Mouse (Mus musculus): ENCODE measurements at regions not wholly inside any gene's neighbourhood (a gene's known extent, or its start where the extent isn't known, plus 50 kb on each side); places are given as distances from the start of the nearest gene placed in this dataset.
A peak's percentile ranks its signal among the peaks of the same experiment; 100 is the strongest.

- Histone ChIP-seq H3K4me1 (no peaks in the 10 kb centered on the region), H3K9me3 (no peaks in the 10 kb centered on the region), H3K36me3 (no peaks in the 10 kb centered on the region), H3K4me3 (no peak overlapping the region), H3K27ac (no peak overlapping the region), H3K27me3 (ENCODE audit: insufficient read depth, poor library complexity, severe bottlenecking) (no peaks in the 10 kb centered on the region)
- DNase-seq (ENCODE audit: low spot score), result no peak
- WGBS, result 67% methylated on average over 1 of the region's 1 CpGs
Measured at GRCm38 (mm10) chr2:139071690-139072089, 422.0 kb upstream of the Sptlc3 start.

GRCm38 (mm10) chr2:139093487-139094066 lies 400.1 kb upstream of the Sptlc3 start:
- H3K36me3 ChIP-seq, result no peaks in the 10 kb centered on the region
- H3K4me3 ChIP-seq, result no peak overlapping the region
- DNase-seq (ENCODE audit: low spot score), result no peak
- H3K9me3 ChIP-seq, result no peaks in the 10 kb centered on the region
- H3K27ac ChIP-seq, result no peak overlapping the region
- H3K4me1 ChIP-seq, result no peaks in the 10 kb centered on the region
- 74% methylated on average over 6 of the region's 6 CpGs for WGBS
- no peaks in the 10 kb centered on the region for H3K27me3 ChIP-seq (ENCODE audit: insufficient read depth, poor library complexity, severe bottlenecking)

- no peak overlapping the region for H3K27ac ChIP-seq
Measured at GRCm38 (mm10) chr2:139111669-139112068, 382.0 kb upstream of the Sptlc3 start.

GRCm38 (mm10) chr2:139114523-139114922 lies 379.2 kb upstream of the Sptlc3 start:
- 84% methylated on average over 4 of the region's 4 CpGs for WGBS
- Histone ChIP-seq H3K27me3 (ENCODE audit: insufficient read depth, poor library complexity, severe bottlenecking) (no peaks in the 10 kb centered on the region), H3K9me3 (no peaks in the 10 kb centered on the region), H3K36me3 (no peaks in the 10 kb centered on the region), H3K4me3 (no peak overlapping the region), H3K4me1 (no peaks in the 10 kb centered on the region), H3K27ac (no peak overlapping the region)
- no peak for DNase-seq (ENCODE audit: low spot score)

More at GRCm38 (mm10) chr2:139111669-139112068, 382.0 kb upstream of the Sptlc3 start:
- Histone ChIP-seq H3K27me3 (ENCODE audit: insufficient read depth, poor library complexity, severe bottlenecking) (no peaks in the 10 kb centered on the region), H3K4me1 (no peaks in the 10 kb centered on the region), H3K4me3 (no peak overlapping the region), H3K36me3 (no peaks in the 10 kb centered on the region), H3K9me3 (no peaks in the 10 kb centered on the region)
- no peak for DNase-seq (ENCODE audit: low spot score)
- 68% methylated on average over 1 of the region's 1 CpGs for WGBS

- Histone ChIP-seq H3K27ac (no peak overlapping the region), H3K36me3 (no peaks in the 10 kb centered on the region), H3K9me3 (no peaks in the 10 kb centered on the region), H3K27me3 (ENCODE audit: insufficient read depth, poor library complexity, severe bottlenecking) (no peaks in the 10 kb centered on the region), H3K4me1 (no peaks in the 10 kb centered on the region), H3K4me3 (no peak overlapping the region)
- no peak for DNase-seq (ENCODE audit: low spot score)
- WGBS, result 81% methylated on average over 1 of the region's 1 CpGs
Measured at GRCm38 (mm10) chr2:139120905-139121304, 372.8 kb upstream of the Sptlc3 start.

GRCm38 (mm10) chr2:139132121-139132520 lies 361.6 kb upstream of the Sptlc3 start:
- DNase-seq (ENCODE audit: low spot score), result no peak
- Histone ChIP-seq H3K4me3 (no peak overlapping the region), H3K27ac (no peak overlapping the region), H3K27me3 (ENCODE audit: insufficient read depth, poor library complexity, severe bottlenecking) (no peaks in the 10 kb centered on the region), H3K9me3 (no peaks in the 10 kb centered on the region), H3K36me3 (no peaks in the 10 kb centered on the region), H3K4me1 (no peaks in the 10 kb centered on the region)
- WGBS, result 66% methylated on average over 1 of the region's 1 CpGs

- Histone ChIP-seq H3K27me3 (ENCODE audit: insufficient read depth, poor library complexity, severe bottlenecking) (no peaks in the 10 kb centered on the region), H3K9me3 (no peaks in the 10 kb centered on the region), H3K4me1 (no peaks in the 10 kb centered on the region), H3K27ac (no peak overlapping the region), H3K36me3 (no peaks in the 10 kb centered on the region), H3K4me3 (no peak overlapping the region)
- no peak for DNase-seq (ENCODE audit: low spot score)
- WGBS, result 74% methylated on average over 1 of the region's 1 CpGs
Measured at GRCm38 (mm10) chr2:139147004-139147403, 346.7 kb upstream of the Sptlc3 start.

GRCm38 (mm10) chr2:139179641-139180040 lies 314.1 kb upstream of the Sptlc3 start:
- Histone ChIP-seq H3K27ac (no peak overlapping the region), H3K36me3 (no peaks in the 10 kb centered on the region), H3K4me1 (no peaks in the 10 kb centered on the region), H3K4me3 (no peak overlapping the region), H3K27me3 (ENCODE audit: insufficient read depth, poor library complexity, severe bottlenecking) (no peaks in the 10 kb centered on the region), H3K9me3 (no peaks in the 10 kb centered on the region)
- no peak for DNase-seq (ENCODE audit: low spot score)
- WGBS, result 55% methylated on average over 2 of the region's 2 CpGs

GRCm38 (mm10) chr2:139198281-139198680 lies 295.4 kb upstream of the Sptlc3 start:
- H3K4me1 ChIP-seq, result no peaks in the 10 kb centered on the region
- H3K27ac ChIP-seq, result no peak overlapping the region
- no peaks in the 10 kb centered on the region for H3K36me3 ChIP-seq
- H3K9me3 ChIP-seq, result no peaks in the 10 kb centered on the region
- no peak overlapping the region for H3K4me3 ChIP-seq
- DNase-seq (ENCODE audit: low spot score), result no peak
- WGBS, result 60% methylated on average over 2 of the region's 2 CpGs
- H3K27me3 ChIP-seq (ENCODE audit: insufficient read depth, poor library complexity, severe bottlenecking), result no peaks in the 10 kb centered on the region

GRCm38 (mm10) chr2:139207649-139208048 lies 286.1 kb upstream of the Sptlc3 start:
- Histone ChIP-seq H3K36me3 (no peaks in the 10 kb centered on the region), H3K27me3 (ENCODE audit: insufficient read depth, poor library complexity, severe bottlenecking) (no peaks in the 10 kb centered on the region), H3K27ac (no peak overlapping the region), H3K4me1 (no peaks in the 10 kb centered on the region), H3K9me3 (no peaks in the 10 kb centered on the region), H3K4me3 (no peak overlapping the region)
- DNase-seq (ENCODE audit: low spot score), result no peak
- 56% methylated on average over 1 of the region's 1 CpGs for WGBS

- DNase-seq (ENCODE audit: low spot score), result peak; percentile 75
- no peak overlapping the region for H3K4me3 ChIP-seq
- WGBS, result 38% methylated on average over 9 of the region's 9 CpGs
- no peaks in the 10 kb centered on the region for H3K9me3 ChIP-seq
- no peaks in the 10 kb centered on the region for H3K27me3 ChIP-seq (ENCODE audit: insufficient read depth, poor library complexity, severe bottlenecking)
- no peak overlapping the region for H3K27ac ChIP-seq
- H3K36me3 ChIP-seq, result no peaks in the 10 kb centered on the region
- no peaks in the 10 kb centered on the region for H3K4me1 ChIP-seq
Measured at GRCm38 (mm10) chr2:139220757-139221400, 272.8 kb upstream of the Sptlc3 start.

GRCm38 (mm10) chr2:139230453-139230852 lies 263.3 kb upstream of the Sptlc3 start:
- Histone ChIP-seq H3K27me3 (ENCODE audit: insufficient read depth, poor library complexity, severe bottlenecking) (no peaks in the 10 kb centered on the region), H3K9me3 (no peaks in the 10 kb centered on the region), H3K4me3 (no peak overlapping the region), H3K4me1 (no peaks in the 10 kb centered on the region), H3K36me3 (no peaks in the 10 kb centered on the region), H3K27ac (no peak overlapping the region)
- DNase-seq (ENCODE audit: low spot score), result no peak
- 67% methylated on average over 3 of the region's 3 CpGs for WGBS

GRCm38 (mm10) chr2:139250138-139250537 lies 243.6 kb upstream of the Sptlc3 start:
- H3K27ac ChIP-seq, result no peak overlapping the region
- H3K27me3 ChIP-seq (ENCODE audit: insufficient read depth, poor library complexity, severe bottlenecking), result no peaks in the 10 kb centered on the region
- no peak overlapping the region for H3K4me3 ChIP-seq
- H3K36me3 ChIP-seq, result no peaks in the 10 kb centered on the region
- no peak for DNase-seq (ENCODE audit: low spot score)
- no peaks in the 10 kb centered on the region for H3K4me1 ChIP-seq
- no peaks in the 10 kb centered on the region for H3K9me3 ChIP-seq
- WGBS, result 82% methylated on average over 2 of the region's 2 CpGs

- Histone ChIP-seq H3K27me3 (ENCODE audit: insufficient read depth, poor library complexity, severe bottlenecking) (no peaks in the 10 kb centered on the region), H3K27ac (no peak overlapping the region), H3K9me3 (no peaks in the 10 kb centered on the region), H3K4me1 (no peaks in the 10 kb centered on the region), H3K4me3 (no peak overlapping the region), H3K36me3 (no peaks in the 10 kb centered on the region)
- no peak for DNase-seq (ENCODE audit: low spot score)
- 91% methylated on average over 2 of the region's 2 CpGs for WGBS
Measured at GRCm38 (mm10) chr2:139267119-139267518, 226.6 kb upstream of the Sptlc3 start.
